Comparison of ENCODE assay signal across 15 mouse cellular contexts in the genomic region with DNA sequence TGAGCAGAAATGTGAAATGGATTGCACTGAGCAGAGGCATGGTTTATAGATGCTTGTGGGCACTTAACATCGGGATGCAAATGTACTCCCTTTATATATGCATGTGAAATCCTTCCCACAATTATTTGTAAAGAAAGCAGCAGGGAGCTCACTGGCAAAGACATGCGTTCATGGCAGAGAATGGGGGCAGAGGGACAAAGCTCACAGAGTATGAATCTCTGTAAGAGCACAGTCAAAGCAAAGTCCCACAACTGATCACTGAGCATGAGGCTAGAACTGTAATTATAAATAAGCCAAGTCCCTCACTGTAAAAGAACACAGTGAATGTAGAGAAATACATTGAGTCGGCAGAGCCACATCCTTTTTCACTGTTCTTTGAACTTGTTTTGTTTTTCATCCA.
"Had no signal": no experiment of that assay in that cellular context is flagged by ENCODE, and none has a peak within 500 bp of the region (broad histone marks: within the 10 kb centered on the region; RNA-seq: fewer than 3 reads in every experiment).

No protein-coding gene starts in this region.

- DNase-seq: kidney, adult 2 months; kidney, postnatal 25 days; layer of hippocampus, postnatal 36 days; liver, embryonic 13.5 days; lung, adult 2 months; lung, postnatal 14 days; lung, postnatal 4 days; right cerebral cortex, adult 18-20 months; right cerebral cortex, postnatal 14 days; spleen, adult 18-20 months; thymus, adult 18-20 months; thymus, postnatal 36 days had no signal

- H3K9ac ChIP-seq: liver, embryonic 13.5 days had no signal

- H3K4me3 ChIP-seq: left cerebral cortex, adult 2 months; liver, embryonic 13.5 days had no signal

- H3K4me2 ChIP-seq: liver, embryonic 13.5 days had no signal

- H3K4me1 ChIP-seq: liver, embryonic 13.5 days had no signal

- ATAC-seq: intestine, postnatal 0 days had no signal

- H3K36me3 ChIP-seq: liver, embryonic 13.5 days had no signal

- H3K27me3 ChIP-seq: liver, embryonic 13.5 days had no signal

- H3K27ac ChIP-seq: kidney, postnatal 0 days; left cerebral cortex, adult 2 months; liver, embryonic 13.5 days had no signal

- H3K9me3 ChIP-seq: liver, embryonic 13.5 days had no signal
